Mouse (Mus musculus) erythroblast, embryonic 14.5 days (primary cell): ENCODE measurements around the gene Pkp4. TPM values are rescaled to one million over a fixed set of nuclear protein-coding genes. Genes with fewer than 3 reads are reported as not detected.

ENCODE experiments used
- H3K27me3 ChIP-seq: 2 replicates; pipeline ENCODE4 v1.6.1; 2012; ENCODE audit warnings: inconsistent platforms; ENCODE audit not compliant: control insufficient read depth
- H3K36me3 ChIP-seq: 2 replicates; pipeline ENCODE4 v1.6.1; 2012; ENCODE audit warnings: mild to moderate bottlenecking, inconsistent platforms; ENCODE audit not compliant: control insufficient read depth
- H3K4me1 ChIP-seq: 2 replicates; pipeline ENCODE4 v1.6.1; 2012; ENCODE audit warnings: inconsistent platforms; ENCODE audit not compliant: control insufficient read depth
- H3K4me3 ChIP-seq: replicated peaks from 2 replicates; pipeline ENCODE3; 2012; ENCODE audit warnings: moderate library complexity, mild to moderate bottlenecking, inconsistent platforms
- H3K9me3 ChIP-seq: 2 replicates; pipeline ENCODE4 v1.6.1; 2012; ENCODE audit warnings: low read length, inconsistent platforms, mixed read lengths; ENCODE audit not compliant: control insufficient read depth
- GATA1 ChIP-seq: IDR thresholded peaks from 2 replicates; pipeline ENCODE4 v1.6.1; 2012; ENCODE audit warnings: low read length, inconsistent platforms, mixed read lengths
- TAL1 ChIP-seq: IDR thresholded peaks from 3 replicates; pipeline ENCODE4 v1.6.1; 2012; ENCODE audit warnings: low read length, inconsistent platforms, mixed read lengths
- polyA plus RNA-seq: library from polyadenylated mRNA; stranded (reverse); fragments of >175 nt; gene quantifications from 2 replicates; pipeline ENCODE4 v1.2.3, GENCODE M21; 2012

Pkp4 gene
- polyA plus RNA-seq, 1 experiment, result 2.2 TPM

DNA sequence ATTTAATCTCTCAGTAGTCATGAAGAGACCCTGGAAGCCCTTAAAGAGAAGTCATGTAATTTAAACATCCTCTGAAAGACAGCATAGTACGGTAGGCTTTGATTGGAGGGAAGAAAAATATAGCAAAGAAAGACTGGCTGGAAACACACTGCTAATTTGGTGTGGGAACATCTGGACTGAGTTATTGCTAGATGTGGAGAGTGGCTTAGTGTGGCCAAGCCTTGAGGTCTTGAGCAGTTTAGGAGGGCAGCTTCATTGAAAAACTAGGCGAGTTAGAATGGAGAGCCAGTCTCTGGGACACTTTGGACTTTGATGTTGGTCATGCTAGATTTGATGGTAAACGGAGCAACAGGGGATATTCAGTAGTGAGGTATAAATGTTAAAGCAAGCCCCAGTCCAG is 129.7 kb downstream of the Pkp4 start:
- H3K9me3 ChIP-seq, result no peaks in the 10 kb centered on the region
- no peaks in the 10 kb centered on the region for H3K4me1 ChIP-seq
- H3K4me3 ChIP-seq, result no peak overlapping the region
- no peak for TF ChIP-seq GATA1
- TF ChIP-seq TAL1, result no peak
- no peaks in the 10 kb centered on the region for H3K36me3 ChIP-seq
- no peaks in the 10 kb centered on the region for H3K27me3 ChIP-seq

DNA sequence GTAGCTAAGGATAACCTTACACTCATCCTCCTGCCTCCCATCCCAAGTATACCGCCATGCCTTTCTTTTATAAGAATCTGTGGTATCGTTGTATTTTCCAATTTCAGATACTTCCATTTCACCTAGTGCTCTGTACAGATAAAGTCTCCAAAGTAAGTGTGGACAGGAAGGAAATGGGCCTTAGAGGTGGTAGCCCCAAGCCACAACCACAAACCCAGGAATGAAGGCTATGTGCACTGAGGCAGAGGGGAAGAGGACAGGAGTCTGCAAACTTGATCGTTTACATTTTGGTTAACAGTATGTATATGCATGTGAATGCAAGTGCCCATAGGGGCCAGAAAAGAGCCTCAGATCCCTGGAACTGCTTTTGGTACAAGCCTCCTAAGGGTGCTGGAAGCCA is 139.2 kb downstream of the Pkp4 start:
- TF ChIP-seq GATA1 (no peak), TAL1 (no peak)
- Histone ChIP-seq H3K36me3 (no peaks in the 10 kb centered on the region), H3K4me3 (no peak overlapping the region), H3K9me3 (no peaks in the 10 kb centered on the region), H3K4me1 (no peaks in the 10 kb centered on the region), H3K27me3 (no peaks in the 10 kb centered on the region)

DNA sequence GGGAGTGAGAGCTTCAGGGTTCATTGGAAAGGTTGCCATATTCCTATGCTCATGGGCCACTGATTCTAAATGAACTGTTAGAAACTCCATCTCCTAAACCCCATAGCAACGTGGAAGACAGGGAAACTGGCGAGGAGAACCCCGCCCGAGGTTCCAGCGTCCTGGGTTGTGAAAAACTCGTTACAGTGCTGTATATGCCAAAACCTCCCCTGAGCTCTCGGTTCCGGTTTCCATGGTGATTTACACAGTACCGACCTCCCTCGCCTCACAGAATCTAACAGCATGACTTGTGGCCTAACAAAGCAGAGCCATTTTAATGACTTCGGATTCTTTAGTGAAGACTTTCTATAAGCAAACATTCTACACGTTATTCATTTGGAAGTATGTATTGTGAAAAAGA is 141.0 kb downstream of the Pkp4 start:
- no peak overlapping the region for H3K4me3 ChIP-seq
- H3K4me1 ChIP-seq, result no peaks in the 10 kb centered on the region
- TF ChIP-seq GATA1, result no peak
- no peaks in the 10 kb centered on the region for H3K27me3 ChIP-seq
- H3K36me3 ChIP-seq, result peaks cover 9% of the 10 kb centered on the region
- no peaks in the 10 kb centered on the region for H3K9me3 ChIP-seq

DNA sequence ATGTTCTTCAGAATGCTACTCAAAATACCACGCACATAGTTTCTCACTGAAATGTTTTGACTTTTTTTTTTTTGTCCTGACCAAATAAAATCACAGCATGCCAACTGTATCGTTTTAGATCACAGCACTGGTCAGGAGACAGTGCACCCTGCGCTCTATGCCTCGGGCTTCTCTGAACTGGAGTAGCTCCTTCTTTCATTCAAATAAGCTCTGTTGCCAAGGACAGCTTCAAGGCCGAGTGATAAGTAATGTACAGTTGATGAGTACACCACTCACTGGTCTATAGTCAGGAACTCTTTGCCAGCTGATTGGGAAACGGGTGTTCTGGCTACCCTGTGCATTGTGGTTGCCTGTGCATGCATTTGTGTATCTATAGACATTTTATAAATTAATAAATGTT is 141.8 kb downstream of the Pkp4 start:
- H3K9me3 ChIP-seq, result no peaks in the 10 kb centered on the region
- H3K4me3 ChIP-seq, result no peak overlapping the region

DNA sequence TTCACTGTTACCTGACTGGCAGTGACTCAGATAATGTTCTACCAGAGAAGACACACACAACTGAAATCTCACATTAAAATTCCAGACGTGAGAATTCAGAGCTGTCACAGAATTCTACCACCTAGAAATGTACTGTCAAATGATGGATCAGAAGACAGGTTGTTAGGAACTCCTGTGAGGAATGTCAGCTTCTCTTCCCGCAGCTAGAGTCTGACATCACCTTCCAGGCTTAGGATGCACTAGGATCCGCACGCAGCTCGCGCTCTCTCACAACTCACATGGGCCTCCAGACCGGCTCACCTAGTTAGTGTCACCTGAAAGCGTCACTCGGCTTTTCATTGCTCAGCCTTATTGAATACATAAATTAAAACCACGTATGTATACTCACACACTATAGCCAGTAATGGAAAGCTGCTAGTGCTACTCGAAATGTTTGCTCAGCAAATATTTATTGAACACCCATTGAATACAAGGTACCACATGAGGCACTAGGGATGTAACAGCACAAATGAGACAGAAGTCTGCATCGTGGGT is 142.9 kb downstream of the Pkp4 start:
- Histone ChIP-seq H3K4me1 (no peaks in the 10 kb centered on the region), H3K9me3 (no peaks in the 10 kb centered on the region), H3K27me3 (no peaks in the 10 kb centered on the region), H3K36me3 (peaks cover 25% of the 10 kb centered on the region), H3K4me3 (no peak overlapping the region)
- TF ChIP-seq GATA1 (no peak), TAL1 (no peak)

More for the DNA sequence above, 141.8 kb downstream of the Pkp4 start:
- no peaks in the 10 kb centered on the region for H3K4me1 ChIP-seq
- H3K27me3 ChIP-seq, result no peaks in the 10 kb centered on the region
- peaks cover 15% of the 10 kb centered on the region for H3K36me3 ChIP-seq
- TF ChIP-seq GATA1, result no peak
- TF ChIP-seq TAL1, result no peak

DNA sequence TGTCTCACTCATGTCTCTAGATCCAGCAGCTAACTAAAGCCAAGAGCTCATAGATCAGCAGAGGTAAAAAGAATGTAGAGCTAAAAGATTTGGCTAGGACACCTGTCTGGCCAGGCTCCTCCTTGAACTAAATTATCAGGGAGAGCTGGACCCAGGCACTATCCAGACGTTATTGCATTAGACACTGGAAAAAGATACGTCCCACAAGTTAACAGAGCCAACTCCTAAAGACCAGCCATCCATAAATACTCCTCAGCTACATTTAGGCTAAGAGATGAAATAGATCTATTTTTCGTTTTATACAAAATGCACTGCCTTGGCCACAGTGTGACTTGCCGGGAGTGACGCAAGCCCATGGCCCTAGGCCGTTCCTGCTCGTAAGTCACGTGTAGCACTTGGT is 146.7 kb downstream of the Pkp4 start:
- no peaks in the 10 kb centered on the region for H3K27me3 ChIP-seq
- no peak for TF ChIP-seq GATA1
- TF ChIP-seq TAL1, result no peak
- H3K4me3 ChIP-seq, result no peak overlapping the region
- no peaks in the 10 kb centered on the region for H3K4me1 ChIP-seq
- H3K9me3 ChIP-seq, result no peaks in the 10 kb centered on the region
- peaks cover 36% of the 10 kb centered on the region for H3K36me3 ChIP-seq

DNA sequence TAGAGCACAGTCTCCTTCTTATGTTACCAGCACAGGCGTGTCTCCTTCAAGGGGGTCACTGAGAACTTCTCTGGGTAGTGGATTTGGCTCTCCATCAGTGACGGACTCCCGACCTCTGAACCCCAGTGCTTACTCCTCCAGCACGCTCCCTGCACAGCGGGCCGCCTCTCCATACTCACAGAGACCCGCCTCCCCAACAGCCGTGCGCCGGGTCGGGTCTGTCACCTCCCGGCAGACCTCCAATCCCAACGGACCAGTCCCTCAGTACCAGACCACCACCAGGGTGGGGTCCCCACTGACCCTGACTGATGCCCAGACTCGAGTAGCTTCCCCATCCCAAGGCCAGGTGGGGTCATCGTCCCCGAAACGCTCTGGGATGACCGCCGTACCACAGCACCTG is 147.4 kb downstream of the Pkp4 start:
- no peak for TF ChIP-seq TAL1
- no peak overlapping the region for H3K4me3 ChIP-seq
- no peaks in the 10 kb centered on the region for H3K27me3 ChIP-seq
- H3K9me3 ChIP-seq, result no peaks in the 10 kb centered on the region
- peaks cover 36% of the 10 kb centered on the region for H3K36me3 ChIP-seq
- H3K4me1 ChIP-seq, result no peaks in the 10 kb centered on the region

DNA sequence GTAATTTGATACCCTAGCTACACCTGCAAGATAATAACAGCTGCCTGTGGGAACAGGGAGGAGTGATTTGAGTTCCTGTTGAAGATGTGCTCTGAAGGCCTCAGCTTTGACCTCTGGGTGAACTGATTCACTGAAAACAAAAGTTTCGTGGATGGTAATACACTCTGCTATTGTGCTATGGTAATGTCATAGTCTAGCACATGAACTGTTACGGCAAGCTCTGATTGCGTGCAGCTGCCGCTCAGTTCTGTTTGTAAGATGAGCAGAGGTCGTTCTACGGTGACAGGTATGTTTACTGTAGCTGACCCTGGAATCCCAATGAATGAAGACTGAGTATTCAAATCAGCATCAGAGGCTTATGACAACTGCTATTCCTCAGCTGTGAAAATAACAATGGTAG is 152.6 kb downstream of the Pkp4 start:
- no peak for TF ChIP-seq GATA1
- TF ChIP-seq TAL1, result no peak
- Histone ChIP-seq H3K4me3 (no peak overlapping the region), H3K36me3 (peaks cover 14% of the 10 kb centered on the region), H3K27me3 (no peaks in the 10 kb centered on the region), H3K9me3 (peaks cover under 1% of the 10 kb centered on the region), H3K4me1 (no peaks in the 10 kb centered on the region)

DNA sequence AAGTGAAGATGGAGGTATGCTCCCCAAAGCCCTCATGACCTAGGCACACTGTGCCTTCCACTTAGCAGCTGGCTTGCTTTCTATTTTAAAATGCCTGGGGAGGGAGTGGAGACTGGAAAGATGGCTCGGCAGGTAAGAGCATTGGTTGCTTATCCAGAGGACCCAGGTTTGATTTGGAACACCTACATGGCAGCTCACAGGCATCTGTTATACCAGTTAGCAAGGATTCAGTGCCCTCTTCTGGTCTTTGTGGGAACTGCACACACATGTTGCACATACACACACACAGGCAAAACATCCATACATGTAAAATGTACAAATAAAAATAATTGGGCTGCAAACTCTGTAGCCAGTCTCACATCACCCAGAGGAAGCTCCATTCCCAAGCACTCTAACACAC is 158.0 kb downstream of the Pkp4 start:
- H3K4me3 ChIP-seq, result no peak overlapping the region
- TF ChIP-seq TAL1 (no peak), GATA1 (no peak)
- no peaks in the 10 kb centered on the region for H3K27me3 ChIP-seq
- no peaks in the 10 kb centered on the region for H3K4me1 ChIP-seq
- peaks cover 10% of the 10 kb centered on the region for H3K9me3 ChIP-seq
- peaks cover 20% of the 10 kb centered on the region for H3K36me3 ChIP-seq

DNA sequence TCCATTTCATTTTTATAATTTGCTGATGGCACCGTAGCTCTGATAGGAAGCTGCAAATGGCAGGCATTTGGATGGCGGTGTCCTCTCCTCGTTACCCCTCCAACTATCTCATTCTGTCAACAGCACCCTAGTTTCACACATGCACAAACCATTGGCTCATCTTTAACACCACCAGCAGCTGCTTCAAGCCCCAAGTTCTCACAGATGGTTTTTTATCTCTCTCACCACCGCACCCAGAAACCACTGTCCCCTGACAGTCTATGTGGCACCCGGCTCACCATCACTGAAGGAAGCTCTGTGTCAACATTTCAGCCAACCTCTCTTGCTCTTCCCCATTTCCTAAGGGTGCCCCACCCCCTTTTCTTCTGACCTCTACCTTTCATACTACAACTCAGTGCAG is 167.3 kb downstream of the Pkp4 start:
- H3K9me3 ChIP-seq, result no peaks in the 10 kb centered on the region
- no peaks in the 10 kb centered on the region for H3K4me1 ChIP-seq
- TF ChIP-seq TAL1, result no peak
- TF ChIP-seq GATA1, result no peak
- no peak overlapping the region for H3K4me3 ChIP-seq
- no peaks in the 10 kb centered on the region for H3K27me3 ChIP-seq
- H3K36me3 ChIP-seq, result peaks cover 3% of the 10 kb centered on the region; the same call in 1 of the 2 replicates
